Mouse (Mus musculus) embryo, embryonic 9.5 days (tissue): Measurements from ENCODE around the gene Bckdhb.
"Not testable (repeated sequence)": the region's sequence is repeated elsewhere in the genome, so short reads cannot be mapped to it uniquely, and the experiment has no call there.

Experiments used
- DNase-seq: peaks from one replicate; pipeline ENCODE4 v3.0.0-alpha.2; 2017; ENCODE audit errors: extremely low spot score

Bckdhb gene

GRCm38 (mm10) chr9:83924878-83925687 lies at the start of gene Bckdhb:
TSS of gene Bckdhb (plus strand) at chr9:83925145.
- peak; percentile 92 for DNase-seq

- DNase-seq, result no peak
Measured at GRCm38 (mm10) chr9:83882191-83882590, 42.8 kb upstream of the Bckdhb start.

GRCm38 (mm10) chr9:83886149-83886548 lies 38.8 kb upstream of the Bckdhb start:
- DNase-seq, result no peak

- no peak for DNase-seq
Measured at GRCm38 (mm10) chr9:83888214-83888613, 36.7 kb upstream of the Bckdhb start.

- no peak for DNase-seq
Measured at GRCm38 (mm10) chr9:83893073-83893472, 31.9 kb upstream of the Bckdhb start.

- DNase-seq, result no peak
Measured at GRCm38 (mm10) chr9:83893767-83894330, 31.1 kb upstream of the Bckdhb start.

GRCm38 (mm10) chr9:83902086-83902485 lies 22.9 kb upstream of the Bckdhb start:
- DNase-seq, result no peak

- DNase-seq, result no peak
Measured at GRCm38 (mm10) chr9:83905820-83906219, 19.1 kb upstream of the Bckdhb start.

- no peak for DNase-seq
Measured at GRCm38 (mm10) chr9:83907017-83907416, 17.9 kb upstream of the Bckdhb start.

- no peak for DNase-seq
Measured at GRCm38 (mm10) chr9:83909836-83910235, 15.1 kb upstream of the Bckdhb start.

- DNase-seq, result no peak
Measured at GRCm38 (mm10) chr9:83910926-83911325, 14.0 kb upstream of the Bckdhb start.

GRCm38 (mm10) chr9:83922076-83922475 lies 2.9 kb upstream of the Bckdhb start:
- DNase-seq, result no peak

- no peak for DNase-seq
Measured at GRCm38 (mm10) chr9:83924356-83924755, 589 bp upstream of the Bckdhb start.

GRCm38 (mm10) chr9:83925688-83926041 lies 720 bp downstream of the Bckdhb start:
- no peak for DNase-seq

GRCm38 (mm10) chr9:83926302-83926701 lies 1.4 kb downstream of the Bckdhb start:
- no peak for DNase-seq

- DNase-seq, result not testable (repeated sequence)
Measured at GRCm38 (mm10) chr9:83939501-83939900, 14.6 kb downstream of the Bckdhb start.

GRCm38 (mm10) chr9:83940016-83940415 lies 15.1 kb downstream of the Bckdhb start:
- no peak for DNase-seq

GRCm38 (mm10) chr9:83940537-83941363 lies 15.8 kb downstream of the Bckdhb start:
- DNase-seq, result no peak

- no peak for DNase-seq
Measured at GRCm38 (mm10) chr9:83951336-83951735, 26.4 kb downstream of the Bckdhb start.

GRCm38 (mm10) chr9:83956632-83957314 lies 31.8 kb downstream of the Bckdhb start:
- peak; percentile 70 for DNase-seq

- no peak for DNase-seq
Measured at GRCm38 (mm10) chr9:83962098-83963086, 37.4 kb downstream of the Bckdhb start.
